22 mouse cellular contexts compared by ENCODE assay signal in the genomic region with DNA sequence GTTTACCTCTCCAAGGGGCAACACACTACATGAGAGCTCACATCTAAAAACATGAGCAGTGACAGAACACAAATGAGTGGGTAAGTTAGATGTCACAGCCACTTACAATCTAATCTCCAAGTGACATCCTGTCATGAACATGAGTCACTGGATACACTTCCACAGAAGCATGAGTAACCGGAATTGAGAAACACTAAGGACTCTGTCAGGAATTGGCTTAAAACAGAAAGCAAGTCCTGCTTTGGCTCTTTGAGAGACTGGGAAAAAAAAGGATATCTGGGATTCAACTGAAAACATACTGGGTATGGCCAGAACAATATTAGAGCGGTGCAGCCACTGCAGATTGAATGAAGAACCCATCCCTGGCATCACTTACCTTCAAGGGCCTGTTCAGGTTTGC.
A peak's percentile ranks its signal among the peaks of the same experiment; 100 is the strongest.
DNase-seq lines count a peak whose midpoint lies in the region; ATAC-seq and TF ChIP-seq lines count a peak whose summit lies in the region.
"Had no signal": no experiment of that assay in that cellular context is flagged by ENCODE, and none has a peak within 500 bp of the region (broad histone marks: within the 10 kb centered on the region; RNA-seq: fewer than 3 reads in every experiment).

No protein-coding gene starts in this region.

- no peak for TF ChIP-seq CTCF in gastrocnemius, adult 2 months (IDR thresholded peaks at IDR 0.05)

- peaks cover 6% of the 10 kb centered on the region; the same call in 1 of the 2 replicates for H3K4me1 ChIP-seq in heart, embryonic 12.5 days (replicated peaks)
- no peaks in the 10 kb centered on the region; the same call in 1 of the 2 replicates for H3K4me1 ChIP-seq in heart, embryonic 10.5 days
- peaks cover 14% of the 10 kb centered on the region for H3K4me1 ChIP-seq in heart, embryonic 13.5 days
- H3K4me1 ChIP-seq: embryonic facial prominence, embryonic 15.5 days; neural tube, embryonic 12.5 days had no signal

- no peak overlapping the region for H3K4me2 ChIP-seq in heart, embryonic 12.5 days
- H3K4me2 ChIP-seq in heart, embryonic 13.5 days: no peak overlapping the region
- H3K4me2 ChIP-seq: embryonic facial prominence, embryonic 15.5 days; hindbrain, embryonic 14.5 days; midbrain, embryonic 15.5 days; neural tube, embryonic 12.5 days had no signal

- H3K9me3 ChIP-seq in heart, embryonic 12.5 days (replicated peaks): no peaks in the 10 kb centered on the region
- H3K9me3 ChIP-seq in heart, embryonic 10.5 days: no peaks in the 10 kb centered on the region
- H3K9me3 ChIP-seq in heart, embryonic 13.5 days: no peaks in the 10 kb centered on the region
- H3K9me3 ChIP-seq: embryonic facial prominence, embryonic 15.5 days; forebrain, embryonic 10.5 days; G1E; midbrain, embryonic 15.5 days; neural tube, embryonic 12.5 days had no signal

- WGBS in heart, embryonic 12.5 days: 41% methylated on average over 2 of the region's 2 CpGs
- 44% methylated on average over 2 of the region's 2 CpGs for WGBS in heart, embryonic 10.5 days
- 35% methylated on average over 2 of the region's 2 CpGs for WGBS in heart, embryonic 13.5 days

- H3K9ac ChIP-seq in heart, embryonic 12.5 days: no peak overlapping the region
- H3K9ac ChIP-seq in heart, embryonic 13.5 days: no peak overlapping the region
- H3K9ac ChIP-seq: embryonic facial prominence, embryonic 15.5 days; hindbrain, embryonic 14.5 days; midbrain, embryonic 15.5 days; neural tube, embryonic 12.5 days had no signal

- ATAC-seq in heart, embryonic 12.5 days (ENCODE audit: insufficient number of reproducible peaks, low FRiP score): peak; percentile 69
- no peak for ATAC-seq in heart, embryonic 13.5 days (ENCODE audit: extremely low read depth, insufficient number of reproducible peaks, low FRiP score, low TSS enrichment)
- ATAC-seq in erythroid progenitor cell, adult 5-6 weeks (replicated peaks; ENCODE audit: low FRiP score, poor library complexity, severe bottlenecking): no peak
- ATAC-seq: forebrain, embryonic 16.5 days; midbrain, embryonic 15.5 days had no signal

- DNase-seq in adrenal gland, adult 2 months: peak; percentile 14
- DNase-seq in adrenal gland, postnatal 25 days: no peak
- DNase-seq in heart, embryonic 10.5 days (ENCODE audit: low spot score): no peak
- peak; percentile 47 for DNase-seq in 416B (ENCODE audit: low read depth)
- DNase-seq in gastrocnemius, adult 2 months: no peak
- DNase-seq: adrenal gland, postnatal 10 days; cerebellum, adult 8-10 months; gastrocnemius, postnatal 36 days; kidney, adult 2 months; kidney, postnatal 10 days; lung, adult 18-20 months had no signal

- no peaks in the 10 kb centered on the region for H3K27me3 ChIP-seq in heart, embryonic 12.5 days (replicated peaks)
- no peaks in the 10 kb centered on the region for H3K27me3 ChIP-seq in heart, embryonic 10.5 days (ENCODE audit: insufficient read depth, poor library complexity, severe bottlenecking)
- H3K27me3 ChIP-seq in heart, embryonic 13.5 days (replicated peaks): no peaks in the 10 kb centered on the region
- H3K27me3 ChIP-seq: CH12.LX; embryonic facial prominence, embryonic 15.5 days; midbrain, embryonic 15.5 days; neural tube, embryonic 12.5 days had no signal

- H3K27ac ChIP-seq in heart, embryonic 12.5 days (ENCODE audit: poor library complexity, severe bottlenecking): peak overlapping the region; percentile 38; the same call in 1 of the 2 replicates
- H3K27ac ChIP-seq in heart, embryonic 10.5 days: no peak overlapping the region
- H3K27ac ChIP-seq in heart, embryonic 13.5 days (replicated peaks): peak overlapping the region; percentile 67
- no peak overlapping the region for H3K27ac ChIP-seq in gastrocnemius, adult 2 months
- H3K27ac ChIP-seq: embryonic facial prominence, embryonic 15.5 days; forebrain, embryonic 10.5 days; hindbrain, embryonic 14.5 days; midbrain, embryonic 15.5 days; neural tube, embryonic 12.5 days had no signal

- no peaks in the 10 kb centered on the region for H3K36me3 ChIP-seq in heart, embryonic 12.5 days
- no peaks in the 10 kb centered on the region for H3K36me3 ChIP-seq in heart, embryonic 10.5 days
- no peaks in the 10 kb centered on the region for H3K36me3 ChIP-seq in heart, embryonic 13.5 days
- H3K36me3 ChIP-seq: embryonic facial prominence, embryonic 15.5 days; forebrain, embryonic 10.5 days; G1E; midbrain, embryonic 15.5 days; neural tube, embryonic 12.5 days had no signal

- H3K4me3 ChIP-seq in heart, embryonic 12.5 days: no peak overlapping the region
- H3K4me3 ChIP-seq in heart, embryonic 10.5 days: no peak overlapping the region
- no peak overlapping the region for H3K4me3 ChIP-seq in heart, embryonic 13.5 days
- H3K4me3 ChIP-seq in gastrocnemius, adult 2 months: no peak overlapping the region
- H3K4me3 ChIP-seq: embryonic facial prominence, embryonic 15.5 days; forebrain, embryonic 10.5 days; midbrain, embryonic 15.5 days; neural tube, embryonic 12.5 days had no signal

- intact Hi-C loops in gastrocnemius, adult 2 months (cut with DNase I): no loop called here

Comparison
In these comparisons a context has a peak if more than half of its experiments do, and no peak if none do; other contexts are left out.
1. DNase-seq: peak in adrenal gland, adult 2 months (single experiment) and 416B (single experiment); none in adrenal gland, postnatal 25 days (single experiment), heart, embryonic 10.5 days (single experiment) and gastrocnemius, adult 2 months (single experiment).
2. H3K27ac ChIP-seq: peak in heart, embryonic 12.5 days (single experiment) and heart, embryonic 13.5 days (single experiment); none in heart, embryonic 10.5 days (single experiment) and gastrocnemius, adult 2 months (single experiment).